Mouse (Mus musculus) intestine, embryonic 16.5 days (tissue): ENCODE measurements around the gene Vldlr. TPM values are rescaled to one million over a fixed set of nuclear protein-coding genes. Genes with fewer than 3 reads are reported as not detected.

ENCODE experiments used
- ATAC-seq: fragments of 200-750 bp; cut with Nextera tagmentation; 2 replicates; pipeline ENCODE4 v1.8.0; 2017; ENCODE audit warnings: moderate TSS enrichment, moderate library complexity
- H3K27ac ChIP-seq: fragments of 300-500 bp; sonication (generic); 2 replicates; pipeline ENCODE4 v1.5.1; 2014; ENCODE audit warnings: mild to moderate bottlenecking, low read length
- H3K27me3 ChIP-seq: fragments of 300-500 bp; sonication (generic); replicated peaks from 2 replicates; pipeline ENCODE4 v1.6.1; 2014; ENCODE audit warnings: low read length, control low read depth, mixed read lengths; ENCODE audit not compliant: control insufficient read depth, insufficient read depth
- H3K36me3 ChIP-seq: fragments of 300-500 bp; sonication (generic); 2 replicates; pipeline ENCODE4 v1.6.1; 2014; ENCODE audit warnings: low read length, control low read depth; ENCODE audit not compliant: control insufficient read depth, insufficient read depth
- H3K4me1 ChIP-seq: fragments of 300-500 bp; sonication (generic); 2 replicates; pipeline ENCODE4 v1.6.1; 2014; ENCODE audit warnings: low read length, control low read depth, mixed read lengths; ENCODE audit not compliant: control insufficient read depth, insufficient read depth
- H3K4me2 ChIP-seq: fragments of 300-500 bp; sonication (generic); 2 replicates; pipeline ENCODE4 v1.6.1; 2014; ENCODE audit warnings: low read depth, low read length, control low read depth
- H3K4me3 ChIP-seq: fragments of 300-500 bp; sonication (generic); 2 replicates; pipeline ENCODE4 v1.5.1; 2014; ENCODE audit warnings: mild to moderate bottlenecking, low read length
- H3K9ac ChIP-seq: fragments of 300-500 bp; sonication (generic); 2 replicates; pipeline ENCODE4 v1.6.1; 2014; ENCODE audit warnings: low read depth, low read length
- H3K9me3 ChIP-seq: fragments of 300-500 bp; sonication (generic); 2 replicates; pipeline ENCODE4 v1.6.1; 2016; ENCODE audit warnings: low read length, control low read depth; ENCODE audit not compliant: control insufficient read depth
- WGBS: fragments of 180-500 bp; shearing (Covaris S2); extraction: QIAGEN DNeasy Blood & Tissue Kit; methylation state at CpG from one replicate; pipeline ENCODE4 v1.1.7; 2014; 5-methylcytosine and 5-hydroxymethylcytosine counted together
- polyA plus RNA-seq: library from polyadenylated mRNA; unstranded; fragments of >200 nt; fragmentation: Nextera tagmentation; extraction: Ambion mirVana; gene quantifications from 2 replicates; pipeline ENCODE4 v1.2.1, GENCODE M21; 2015

Gene Vldlr
- polyA plus RNA-seq, 1 experiment from 2014 or later: 5.7 TPM

DNA sequence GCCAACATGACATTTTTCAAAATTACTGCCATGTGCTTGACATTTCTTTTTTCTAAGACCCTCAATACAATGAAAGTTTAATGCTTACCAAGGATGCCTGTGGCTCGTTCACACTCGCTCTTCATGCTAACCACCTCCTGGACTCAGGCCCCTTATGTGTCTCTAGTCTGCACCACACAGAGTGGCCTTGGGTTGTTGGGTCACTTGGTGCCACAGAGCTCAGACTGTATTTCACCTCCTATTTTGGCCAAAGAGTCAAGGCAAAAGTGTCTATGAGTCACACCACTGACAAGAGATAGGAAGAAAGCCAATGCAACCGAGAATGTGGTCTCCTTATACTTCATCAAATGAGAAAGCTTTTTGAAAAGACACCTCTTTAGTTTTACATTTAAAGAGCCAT is 45.9 kb downstream of the Vldlr start:
- 87% methylated on average over 3 of the region's 3 CpGs for WGBS
- no peak overlapping the region for H3K9ac ChIP-seq
- no peaks in the 10 kb centered on the region for H3K36me3 ChIP-seq
- no peaks in the 10 kb centered on the region for H3K4me1 ChIP-seq
- ATAC-seq: no peak
- no peak overlapping the region for H3K4me3 ChIP-seq
- H3K27ac ChIP-seq: no peak overlapping the region
- H3K27me3 ChIP-seq: no peaks in the 10 kb centered on the region
- no peak overlapping the region for H3K4me2 ChIP-seq
- no peaks in the 10 kb centered on the region for H3K9me3 ChIP-seq

DNA sequence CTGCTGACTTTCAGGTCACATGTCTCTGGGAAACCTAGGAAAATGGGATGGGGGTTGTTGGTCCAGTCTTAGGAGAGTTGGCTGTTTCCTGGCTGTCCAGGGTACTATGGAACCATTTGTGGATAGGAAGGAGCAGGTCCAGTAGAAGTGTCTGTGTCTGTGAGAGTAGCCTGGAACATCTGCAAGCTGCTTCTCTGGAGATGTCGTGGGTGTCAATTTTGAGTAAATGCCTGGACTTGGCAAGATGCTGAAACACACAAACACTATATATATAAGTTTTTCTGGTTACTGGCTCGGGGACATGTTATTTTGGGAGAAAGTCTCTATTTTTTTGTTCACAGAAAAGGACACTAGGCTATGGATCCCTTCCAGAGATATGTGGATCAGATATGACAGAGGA is 57.1 kb downstream of the Vldlr start:
- Histone ChIP-seq H3K36me3 (no peaks in the 10 kb centered on the region), H3K4me2 (no peak overlapping the region), H3K27me3 (no peaks in the 10 kb centered on the region), H3K4me3 (no peak overlapping the region), H3K9ac (no peak overlapping the region), H3K9me3 (no peaks in the 10 kb centered on the region), H3K27ac (no peak overlapping the region), H3K4me1 (no peaks in the 10 kb centered on the region)
- WGBS: 63% methylated on average over 2 of the region's 2 CpGs
- no peak for ATAC-seq

DNA sequence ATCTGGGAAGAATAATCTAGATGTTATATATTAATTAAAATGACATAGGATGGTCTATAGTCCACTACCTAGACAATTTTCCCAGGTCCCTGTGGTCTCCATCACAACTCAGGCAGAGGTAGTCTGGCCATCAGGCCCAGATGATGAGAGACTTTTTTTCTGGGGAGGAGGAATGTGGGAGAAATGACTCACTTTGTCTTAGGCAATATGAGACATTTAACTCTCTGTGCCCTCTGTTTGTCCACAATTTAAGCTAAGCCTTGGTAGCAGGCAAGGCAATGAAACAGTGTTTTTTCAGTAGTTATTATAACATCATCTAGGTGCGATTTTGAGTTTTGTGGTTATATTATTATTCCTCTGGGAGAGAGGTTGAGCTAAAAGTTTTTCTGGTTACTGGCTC is 58.1 kb downstream of the Vldlr start:
- no peak overlapping the region for H3K4me3 ChIP-seq
- no peaks in the 10 kb centered on the region for H3K36me3 ChIP-seq
- 83% methylated on average over 1 of the region's 1 CpGs for WGBS
- H3K27ac ChIP-seq: no peak overlapping the region
- H3K4me1 ChIP-seq: no peaks in the 10 kb centered on the region
- no peaks in the 10 kb centered on the region for H3K27me3 ChIP-seq
- H3K9ac ChIP-seq: no peak overlapping the region
- no peaks in the 10 kb centered on the region for H3K9me3 ChIP-seq
- no peak for ATAC-seq
- H3K4me2 ChIP-seq: no peak overlapping the region

DNA sequence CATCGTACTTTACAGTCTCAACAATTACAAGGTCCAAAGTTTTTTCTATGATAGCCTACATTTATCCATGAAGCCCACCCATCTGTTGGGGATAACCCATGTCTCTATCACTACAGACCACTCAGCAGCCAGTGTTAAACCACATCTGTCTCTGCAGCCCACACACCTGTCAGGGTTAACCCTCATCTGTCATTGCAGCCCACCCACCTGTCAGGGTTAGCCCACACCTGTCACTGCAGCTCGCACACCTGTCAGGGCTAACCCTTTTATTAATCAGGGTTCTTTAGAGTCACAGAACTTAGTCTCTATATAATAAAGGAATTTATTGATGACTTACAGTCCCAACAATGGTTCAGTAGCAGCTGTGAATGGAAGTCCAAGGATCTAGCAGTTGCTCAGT is 62.9 kb downstream of the Vldlr start:
- no peaks in the 10 kb centered on the region for H3K4me1 ChIP-seq
- H3K9ac ChIP-seq: no peak overlapping the region
- 87% methylated on average over 2 of the region's 2 CpGs for WGBS
- ATAC-seq: no peak
- H3K36me3 ChIP-seq: no peaks in the 10 kb centered on the region
- H3K27ac ChIP-seq: no peak overlapping the region
- no peaks in the 10 kb centered on the region for H3K27me3 ChIP-seq
- H3K9me3 ChIP-seq: no peaks in the 10 kb centered on the region
- no peak overlapping the region for H3K4me2 ChIP-seq
- no peak overlapping the region for H3K4me3 ChIP-seq

Other genes with a start within 250 kb of the Vldlr start
- 0.07 and 0.13 TPM in 2 replicates for gene Kcnv2, start 106.1 kb downstream of the Vldlr start, polyA plus RNA-seq
- gene Pum3, start 213.3 kb downstream of the Vldlr start, polyA plus RNA-seq: 57.6 and 63.1 TPM in 2 replicates